Mouse (Mus musculus) E14TG2a.4 (cell line): ENCODE measurements around the gene Il25.

Experiments
- CTCF ChIP-seq: conservative IDR thresholded peaks from 2 replicates; pipeline ENCODE4 v1.5.1; 2014; ENCODE audit warnings: low read length
- NANOG ChIP-seq: IDR thresholded peaks from 2 replicates; pipeline ENCODE4 v1.6.1; 2014; ENCODE audit warnings: borderline replicate concordance, low read length, mixed read lengths
- POU5F1 ChIP-seq: IDR thresholded peaks from 2 replicates; pipeline ENCODE4 v1.6.1; 2014; ENCODE audit warnings: low read length, borderline replicate concordance

DNA sequence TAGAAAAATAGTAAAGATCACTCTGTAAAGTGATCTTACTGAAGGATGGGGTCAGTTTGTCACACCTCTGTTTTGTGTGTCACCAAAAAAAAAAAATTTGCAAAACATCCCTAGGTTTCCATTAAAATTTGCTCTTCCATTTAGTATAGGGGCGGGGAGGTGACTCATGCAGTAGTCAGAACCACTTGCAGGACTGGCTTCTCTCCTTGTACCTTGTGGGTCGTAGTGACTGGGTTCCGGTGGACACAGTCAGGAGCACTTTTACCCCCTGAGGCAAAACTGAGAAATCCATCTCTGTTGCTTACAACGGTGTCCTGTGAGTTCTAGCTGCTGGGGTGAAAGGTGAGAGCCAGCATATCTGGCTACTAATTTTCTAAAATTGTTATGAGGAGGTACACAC, 28.9 kb upstream of the Il25 start:
- no peak for TF ChIP-seq CTCF
- no peak for TF ChIP-seq NANOG
- TF ChIP-seq POU5F1, result no peak
